Mouse (Mus musculus): ENCODE measurements around the gene Zfr2.
"Not testable (repeated sequence)": the region's sequence is repeated elsewhere in the genome, so short reads cannot be mapped to it uniquely, and the experiment has no call there.

Gene Zfr2

DNA sequence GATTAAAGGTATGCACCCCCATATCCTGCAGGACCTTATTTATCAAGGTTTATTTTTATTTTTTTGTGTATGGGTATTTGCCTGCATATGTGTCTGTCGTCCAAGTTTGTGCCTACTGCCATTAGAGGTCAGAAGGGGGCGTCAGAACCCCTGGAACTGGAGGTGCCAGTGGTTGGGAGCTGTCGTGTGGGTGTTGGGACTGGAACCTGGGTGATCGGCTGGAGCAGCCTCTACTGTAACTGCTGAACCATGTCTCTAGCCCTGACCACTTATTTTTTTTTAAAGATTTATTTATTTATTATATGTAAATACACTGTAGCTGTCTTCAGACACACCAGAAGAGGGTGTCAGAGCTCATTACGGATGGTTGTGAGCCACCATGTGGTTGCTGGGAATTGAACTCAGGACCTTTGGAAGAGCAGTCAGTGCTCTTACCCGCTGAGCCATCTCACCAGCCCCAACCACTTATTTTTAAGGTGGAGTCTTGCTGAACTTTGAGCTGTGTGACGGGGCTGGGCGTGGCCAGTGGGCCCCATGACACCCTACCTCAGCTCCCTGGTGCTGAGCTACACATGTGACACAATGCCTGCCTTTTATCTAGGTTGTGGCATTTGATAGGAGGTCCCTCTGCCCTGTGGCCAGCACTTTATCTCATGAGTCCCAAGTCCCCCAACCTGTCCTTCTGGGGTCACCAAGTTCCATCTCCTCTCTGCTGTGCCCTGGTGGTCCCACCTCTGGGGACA is 29.8 kb upstream of the Zfr2 start:
- no peak for DNase-seq (ENCODE audit: low spot score)

DNA sequence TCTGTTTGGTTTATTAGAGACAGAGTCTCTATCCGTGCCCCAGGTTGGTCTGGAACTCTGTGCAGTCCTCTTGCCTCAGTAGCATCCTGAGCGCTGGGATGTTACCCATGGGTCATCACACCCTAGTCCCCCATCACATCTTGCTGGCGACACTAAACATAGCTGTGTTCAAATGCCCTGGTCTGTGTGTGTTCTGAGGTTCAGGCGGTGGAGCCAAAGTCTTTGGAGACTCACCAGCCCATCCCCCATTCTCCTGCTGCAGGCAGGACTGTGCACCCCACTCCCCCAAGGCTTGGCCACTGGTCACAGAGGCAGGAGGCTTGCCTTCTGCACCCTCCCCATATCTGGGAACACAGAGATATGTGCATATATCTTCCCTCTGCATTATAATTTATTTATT is 28.8 kb upstream of the Zfr2 start:
- DNase-seq (ENCODE audit: low spot score): no peak

DNA sequence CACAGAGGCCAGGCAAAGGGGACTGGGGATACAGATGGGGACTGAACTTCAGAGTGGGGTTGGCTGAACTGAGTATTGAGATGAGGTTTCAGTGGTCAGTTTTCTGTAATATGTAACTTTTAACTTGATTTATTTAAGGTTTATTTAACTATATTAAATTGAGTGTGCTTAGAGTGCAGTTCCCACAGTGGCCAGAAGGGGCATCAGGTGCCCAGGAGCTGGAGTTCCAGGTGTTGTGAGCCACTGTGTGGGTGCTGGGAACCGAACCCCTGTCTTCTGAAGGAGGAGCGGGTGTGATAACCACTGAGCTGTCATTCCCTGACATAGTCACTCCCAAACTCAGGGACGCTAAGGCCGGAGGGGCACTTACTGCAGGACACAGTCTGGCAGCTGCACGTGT is 22.8 kb upstream of the Zfr2 start:
- DNase-seq (ENCODE audit: low spot score): no peak

DNA sequence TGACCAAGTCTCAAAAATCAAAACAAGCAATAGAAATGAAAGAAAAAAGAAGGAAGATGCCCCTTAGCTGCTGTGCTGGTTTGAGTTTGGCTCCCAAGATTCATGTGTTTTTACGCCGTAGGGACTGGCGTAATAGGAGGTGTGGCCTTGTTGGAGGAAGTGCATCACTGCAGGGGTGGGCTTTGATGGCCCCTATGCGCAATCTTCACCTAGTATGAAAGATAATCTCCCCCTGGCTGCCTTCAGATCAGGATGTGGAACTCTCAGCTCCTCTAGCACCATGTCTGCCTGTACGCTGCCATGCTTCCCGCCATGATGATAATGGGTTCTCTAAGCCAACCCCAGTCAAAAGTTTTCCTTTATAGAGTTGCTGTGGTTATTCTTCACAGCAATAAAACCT is 16.7 kb upstream of the Zfr2 start:
- no peak for DNase-seq (ENCODE audit: low spot score)

DNA sequence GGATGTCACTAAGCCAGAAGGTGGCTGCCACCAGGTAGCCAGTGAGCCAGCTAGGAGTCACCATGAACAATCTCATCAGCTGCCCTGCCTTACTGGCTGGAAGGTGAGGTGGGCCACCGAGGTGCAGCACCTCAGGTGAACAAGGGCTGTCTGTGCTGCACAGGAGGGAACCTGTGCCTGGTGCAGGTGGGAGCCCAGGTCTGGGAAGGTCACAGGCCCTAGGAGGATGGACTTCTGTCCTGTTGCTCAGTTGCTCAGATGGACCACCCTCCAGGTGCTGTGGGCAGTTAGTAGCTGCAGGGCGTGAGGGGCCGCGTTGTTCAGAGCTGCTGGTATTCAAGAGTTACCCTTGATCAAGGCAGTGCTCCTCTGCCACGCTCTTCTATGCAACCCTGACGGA is 16.1 kb upstream of the Zfr2 start:
- no peak for DNase-seq (ENCODE audit: low spot score)

DNA sequence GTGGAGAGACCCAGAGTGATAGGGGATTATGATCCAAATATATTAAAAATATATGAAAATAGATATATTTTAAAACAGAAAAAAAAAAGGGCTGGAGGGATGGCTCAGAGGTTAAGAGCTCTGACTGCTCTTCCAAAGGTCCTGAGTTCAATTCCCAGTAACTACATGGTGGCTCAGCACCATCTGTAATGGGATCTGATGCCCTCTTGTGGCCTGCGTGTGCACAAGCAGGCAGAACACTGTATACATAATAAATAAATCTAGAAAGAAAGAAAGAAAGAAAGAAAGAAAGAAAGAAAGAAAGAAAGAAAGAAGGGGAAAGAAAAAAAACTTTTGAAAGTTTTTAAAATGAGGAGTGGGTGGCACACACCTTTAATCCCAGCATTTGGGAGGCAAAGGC is 15.7 kb upstream of the Zfr2 start:
- DNase-seq (ENCODE audit: low spot score): not testable (repeated sequence)

DNA sequence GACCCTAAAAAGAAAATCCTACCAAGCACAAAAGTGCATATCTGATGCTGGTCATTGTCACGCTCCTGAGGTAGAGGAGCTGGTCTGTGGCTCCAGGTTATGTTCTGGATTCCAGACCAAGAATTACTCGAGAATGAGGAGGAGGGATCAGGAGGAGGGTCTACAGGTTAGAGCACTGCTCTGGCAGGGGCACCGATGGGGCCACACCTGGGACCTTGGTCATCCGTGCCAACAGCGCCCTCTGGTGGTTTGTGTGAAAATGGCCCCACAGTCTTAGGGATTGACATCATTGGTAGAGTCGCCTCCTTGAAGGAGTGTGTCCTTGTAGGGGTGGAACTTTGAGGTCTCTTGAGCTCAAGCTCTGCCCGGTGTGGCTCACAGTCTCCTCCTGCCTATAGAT is 15.0 kb upstream of the Zfr2 start:
- peak; percentile 71 for DNase-seq (ENCODE audit: low spot score)

DNA sequence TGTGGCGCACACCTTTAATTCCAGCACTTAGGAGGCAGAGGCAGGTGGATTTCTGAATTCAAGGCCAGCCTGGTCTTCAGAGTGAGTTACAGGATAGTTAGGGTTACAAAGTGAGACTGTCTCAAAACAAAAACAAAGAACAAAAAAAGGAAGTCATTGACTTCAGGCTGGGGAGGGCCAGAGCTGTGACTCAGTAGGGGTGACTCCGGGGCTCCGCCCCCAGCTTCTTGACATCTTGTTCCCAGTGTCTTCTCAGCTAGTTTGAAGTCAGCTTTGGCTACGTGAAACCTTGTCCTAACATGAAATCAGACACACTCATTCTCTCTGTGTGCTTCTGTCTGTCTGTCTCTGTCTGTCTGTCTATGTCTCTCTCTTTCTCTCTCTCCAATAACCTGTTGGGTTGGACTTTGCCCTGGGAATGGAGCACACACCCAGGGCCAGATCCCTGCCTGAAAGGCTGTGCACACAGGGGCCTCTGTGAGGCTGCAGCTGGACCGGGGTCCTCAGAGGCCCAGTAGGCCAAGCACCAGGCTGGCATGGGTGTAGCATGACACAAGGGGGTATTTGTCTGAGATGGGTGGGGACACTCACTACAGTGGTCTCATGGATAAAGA is 11.4 kb upstream of the Zfr2 start:
- DNase-seq (ENCODE audit: low spot score): no peak

DNA sequence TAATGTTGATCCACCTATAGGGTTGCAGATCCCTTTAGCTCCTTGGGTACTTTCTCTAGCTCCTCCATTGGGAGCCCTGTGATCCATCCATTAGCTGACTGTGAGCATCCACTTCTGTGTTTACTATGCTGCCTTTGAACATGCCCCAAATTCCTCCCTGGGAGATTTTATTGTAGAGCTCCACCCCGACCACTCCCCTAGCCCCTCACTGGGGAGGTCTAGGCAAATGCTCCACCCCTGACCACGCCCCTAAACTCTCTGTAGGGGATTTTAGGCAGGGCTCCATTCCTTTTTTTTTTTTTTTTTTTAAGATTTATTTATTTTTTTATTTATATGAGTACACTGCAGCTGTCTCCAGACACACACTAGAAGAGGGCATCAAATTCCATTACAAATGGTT is 9.2 kb upstream of the Zfr2 start:
- not testable (repeated sequence) for DNase-seq (ENCODE audit: low spot score)

DNA sequence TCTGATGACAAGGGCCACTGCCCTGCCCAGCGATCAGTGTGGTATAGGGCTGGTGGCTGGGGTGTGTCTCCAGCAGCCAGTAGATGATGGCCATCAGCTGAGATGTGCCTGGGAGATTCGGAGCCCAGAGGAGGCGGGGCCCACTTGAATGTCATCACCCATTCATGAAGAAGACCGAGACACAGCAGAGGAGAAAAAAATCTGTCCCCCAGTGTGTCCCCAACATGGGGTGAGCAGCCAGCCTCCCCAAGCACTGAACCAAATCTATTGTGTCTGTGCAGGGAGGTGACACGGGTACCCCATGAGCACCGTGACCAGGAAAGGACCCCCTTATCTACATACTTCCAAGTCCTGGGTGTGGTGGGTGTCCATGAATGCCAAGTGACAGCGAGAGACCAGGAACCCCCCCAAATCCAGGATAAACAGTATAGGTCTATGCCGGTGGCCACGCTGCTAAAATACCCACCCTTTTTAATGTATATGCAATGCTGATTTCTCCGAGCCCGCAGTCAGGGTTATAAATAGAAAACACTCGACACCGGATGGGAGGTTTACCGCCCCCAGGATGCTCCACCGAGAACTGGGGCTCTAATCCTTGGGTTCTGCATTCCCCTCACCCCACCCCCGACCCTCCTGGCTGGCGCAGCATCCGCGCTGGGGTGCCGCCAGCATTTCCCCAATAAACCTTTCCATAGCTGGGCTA is 3.1 kb upstream of the Zfr2 start:
- DNase-seq (ENCODE audit: low spot score): no peak

DNA sequence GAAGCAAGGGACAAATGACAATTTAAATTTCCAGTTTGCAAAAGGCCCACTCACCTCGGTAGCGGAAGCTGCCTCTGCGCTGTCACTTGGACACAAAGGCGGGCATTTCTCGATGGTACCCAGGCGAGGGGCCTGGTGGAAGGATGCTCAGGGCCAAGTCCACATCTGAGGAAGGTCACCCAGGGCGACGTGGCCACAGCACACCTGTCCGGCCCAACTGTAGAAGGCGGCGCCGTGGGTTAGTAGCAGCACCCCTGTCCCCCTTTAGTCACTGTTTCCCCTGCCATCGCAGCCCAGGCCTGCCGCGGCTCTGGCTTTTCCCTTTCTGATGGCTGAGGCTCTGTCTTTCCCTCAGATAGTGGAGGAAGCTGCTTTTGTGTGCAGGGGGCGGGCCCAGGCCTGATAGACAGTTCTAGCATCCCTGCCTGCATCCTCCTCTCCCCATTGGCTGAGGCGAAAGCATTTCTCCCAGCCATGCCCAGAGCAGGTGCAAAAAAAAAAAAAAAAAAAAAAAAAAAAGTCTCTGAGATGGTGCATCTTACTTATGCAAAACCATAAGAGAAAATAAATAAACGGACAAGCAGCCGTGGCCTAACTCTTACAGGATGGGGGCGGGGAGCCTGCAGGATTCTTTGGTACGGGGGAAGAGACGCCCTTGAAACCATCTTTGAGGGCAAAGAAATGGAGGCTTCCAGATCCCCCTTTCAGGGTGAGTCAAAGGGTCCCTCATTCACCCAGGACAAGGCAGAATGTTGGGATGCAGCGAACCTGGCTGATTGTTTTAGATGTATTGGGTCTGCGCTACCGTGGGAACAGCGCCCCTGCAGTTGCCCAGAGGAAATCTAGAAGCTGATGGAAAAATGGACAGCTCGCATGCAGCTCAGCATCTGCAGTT is 2.3 kb upstream of the Zfr2 start, which contains the start of gene Atcay:
Atcay (minus strand) TSS at position 396 of the 895 bp plus-strand sequence.
- no peak for DNase-seq (ENCODE audit: low spot score)

DNA sequence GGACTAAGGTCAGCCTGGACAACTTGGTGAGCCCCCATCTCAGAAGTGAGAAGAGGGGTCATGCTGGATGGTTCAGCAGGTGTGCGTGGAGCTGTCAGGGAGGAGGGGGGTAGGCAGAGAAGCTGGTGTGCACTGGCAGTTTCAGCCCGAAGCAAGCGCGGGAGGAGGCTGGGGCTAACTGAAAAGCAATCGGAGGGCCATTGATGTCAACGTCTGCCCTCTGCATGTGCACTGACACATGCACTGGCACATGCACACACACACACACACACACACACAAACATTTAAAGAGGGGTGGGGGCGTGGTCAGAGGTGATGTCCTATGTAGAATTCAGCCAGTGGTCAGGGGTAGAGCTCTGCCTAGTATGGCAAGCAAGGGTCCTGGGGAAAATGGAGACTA is 1.5 kb upstream of the Zfr2 start:
- DNase-seq (ENCODE audit: low spot score): no peak

DNA sequence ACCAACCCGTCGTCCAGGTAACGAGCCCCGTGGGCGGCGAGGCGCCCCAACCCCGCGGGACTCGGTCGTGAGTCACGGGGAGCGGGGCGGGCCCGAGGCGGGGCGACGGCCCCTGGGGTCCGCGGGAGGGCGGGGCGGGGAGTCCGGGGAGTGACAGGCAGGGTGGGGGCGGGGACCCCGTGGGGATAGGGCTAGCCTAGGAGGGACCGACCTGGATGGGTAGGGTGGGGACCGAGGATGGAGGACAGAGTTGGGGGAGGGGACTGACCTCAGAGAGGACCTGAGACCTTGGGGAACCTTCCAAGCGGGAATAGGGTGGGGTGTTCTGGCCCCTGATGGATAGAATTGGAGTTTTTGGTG is 251 bp downstream of the Zfr2 start:
- no peak for DNase-seq (ENCODE audit: low spot score)

DNA sequence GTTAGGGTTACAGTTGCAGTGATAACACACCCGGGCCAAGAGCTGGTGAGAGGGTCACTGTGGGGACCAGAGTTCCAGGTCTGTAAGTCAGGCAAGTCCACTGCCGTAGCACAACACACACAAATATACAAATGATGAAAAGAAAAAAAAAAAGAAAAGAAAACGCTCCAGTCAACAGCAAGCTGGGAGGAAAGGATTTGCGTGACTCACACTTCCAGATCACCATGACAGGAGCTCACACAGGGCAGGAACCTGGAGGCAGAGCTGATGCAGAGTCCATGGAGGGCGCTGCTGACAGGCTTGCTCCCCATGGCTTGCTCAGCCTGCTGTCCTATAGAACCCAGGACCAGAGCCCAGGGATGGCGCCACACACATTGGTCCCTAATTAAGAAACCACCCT is 1.3 kb downstream of the Zfr2 start:
- no peak for DNase-seq (ENCODE audit: low spot score)

DNA sequence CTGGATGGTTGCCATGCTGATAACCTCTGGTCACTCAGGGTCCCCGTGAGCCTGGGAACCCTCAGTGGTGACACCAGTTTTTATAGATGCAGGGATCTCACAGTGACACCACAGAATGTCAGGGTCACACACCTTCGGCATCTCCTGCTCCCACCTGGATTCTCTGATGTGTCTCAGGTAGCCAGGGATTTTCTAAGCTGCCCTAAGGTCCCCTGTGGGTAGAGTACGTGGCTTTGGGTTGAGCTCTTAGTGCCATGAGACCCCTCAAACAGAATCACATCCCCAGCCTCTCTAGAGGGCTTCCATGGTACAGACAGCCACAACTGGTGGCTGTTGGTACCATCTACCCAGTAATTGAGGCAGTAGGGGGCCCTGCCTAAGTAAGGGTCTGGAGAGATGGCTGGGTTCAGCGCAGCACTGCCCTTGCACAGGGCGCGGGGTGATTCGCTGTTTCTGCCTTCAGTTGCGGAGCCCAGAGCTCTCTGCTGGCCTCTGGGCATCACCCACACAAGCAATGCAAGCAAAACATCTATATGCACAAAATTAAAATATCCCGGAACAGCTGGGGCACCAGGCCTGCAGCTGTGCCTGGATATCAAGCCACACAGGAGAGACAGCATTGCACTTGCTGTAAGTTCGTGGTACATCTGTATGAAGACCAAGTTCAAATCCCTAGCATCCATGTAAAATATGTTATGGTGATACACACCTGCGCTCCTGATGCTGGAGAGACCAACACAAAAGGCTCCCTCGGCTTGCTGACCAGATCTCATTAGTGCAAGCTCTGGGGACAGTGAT is 3.7 kb downstream of the Zfr2 start:
- DNase-seq (ENCODE audit: low spot score): no peak

DNA sequence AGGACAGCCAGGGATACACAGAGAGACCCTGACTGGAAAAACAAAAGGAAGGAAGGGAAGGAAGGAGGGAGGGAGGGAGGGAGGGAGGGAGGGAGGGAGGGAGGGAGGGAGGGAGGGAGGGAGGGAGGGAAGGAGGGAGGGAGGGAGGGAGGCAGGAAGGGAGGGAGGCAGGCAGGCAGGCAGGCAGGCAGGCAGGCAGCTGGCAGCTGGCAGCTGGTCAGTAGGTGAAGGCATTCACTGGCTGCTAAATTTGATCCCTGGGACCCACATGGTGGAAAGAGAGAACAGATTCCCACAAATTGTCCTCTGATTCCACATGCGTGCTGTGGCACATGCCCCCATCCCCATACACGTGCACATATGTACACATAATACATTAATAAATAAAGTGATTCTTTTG is 5.7 kb downstream of the Zfr2 start:
- DNase-seq (ENCODE audit: low spot score): no peak

DNA sequence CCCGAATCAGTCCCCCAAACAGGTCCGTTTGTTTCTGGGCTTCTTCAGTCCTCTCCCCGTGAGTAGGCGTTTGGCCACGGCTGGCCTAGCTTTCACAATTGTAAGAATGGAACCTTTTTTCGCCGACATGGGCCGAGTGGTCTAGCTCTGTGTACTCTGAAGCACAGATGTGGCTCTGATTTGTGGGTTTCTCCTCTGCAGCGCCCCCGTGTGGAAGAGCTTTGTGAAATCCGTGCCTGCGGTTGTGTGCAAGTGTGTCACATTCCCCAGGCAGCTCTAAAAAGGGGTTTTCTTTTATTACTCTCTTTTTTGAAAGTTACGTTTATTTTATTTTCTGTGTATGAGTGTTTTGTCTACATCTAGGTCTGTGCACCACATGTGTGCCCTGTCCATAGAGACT is 7.9 kb downstream of the Zfr2 start:
- peak; percentile 54 for DNase-seq (ENCODE audit: low spot score)

DNA sequence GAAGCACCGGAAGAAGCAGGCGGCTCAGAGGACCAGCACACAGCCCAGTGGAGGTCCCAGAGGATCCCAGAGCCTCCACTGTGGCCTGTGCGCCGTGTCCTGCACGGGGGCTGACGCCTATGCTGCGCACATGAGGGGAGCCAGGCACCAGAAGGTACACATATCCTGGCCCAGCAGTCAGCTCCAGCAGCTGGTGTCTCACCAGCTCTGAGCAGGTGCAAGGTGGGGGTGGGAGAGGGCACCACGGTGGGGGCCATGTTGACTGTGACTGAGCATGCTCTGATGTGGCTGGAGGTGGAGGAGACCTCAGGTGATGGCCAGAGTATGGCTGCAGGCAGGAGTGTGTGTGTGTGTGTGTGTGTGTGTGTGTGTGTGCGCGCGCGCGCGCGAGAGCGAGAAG is 9.1 kb downstream of the Zfr2 start:
- no peak for DNase-seq (ENCODE audit: low spot score)

DNA sequence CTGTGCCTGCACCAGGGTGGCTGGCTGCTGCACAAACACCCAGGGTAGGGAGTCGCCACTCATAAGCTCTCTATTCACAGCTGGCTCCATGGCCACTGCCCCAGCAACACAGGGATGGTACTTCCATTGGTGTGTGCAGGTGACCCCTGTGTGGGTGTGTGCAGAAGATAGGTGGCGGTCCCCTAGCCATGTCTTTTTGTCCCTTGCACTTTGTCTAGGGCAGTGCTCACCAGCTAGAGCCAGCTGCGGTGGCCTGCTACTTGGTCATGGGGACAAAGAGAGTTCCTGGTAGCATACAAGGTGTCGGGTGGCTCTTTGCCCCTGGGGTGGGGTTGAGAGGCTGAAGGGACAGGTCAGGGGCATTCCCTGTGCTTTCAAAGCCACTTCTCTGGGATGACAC is 11.2 kb downstream of the Zfr2 start:
- no peak for DNase-seq (ENCODE audit: low spot score)

DNA sequence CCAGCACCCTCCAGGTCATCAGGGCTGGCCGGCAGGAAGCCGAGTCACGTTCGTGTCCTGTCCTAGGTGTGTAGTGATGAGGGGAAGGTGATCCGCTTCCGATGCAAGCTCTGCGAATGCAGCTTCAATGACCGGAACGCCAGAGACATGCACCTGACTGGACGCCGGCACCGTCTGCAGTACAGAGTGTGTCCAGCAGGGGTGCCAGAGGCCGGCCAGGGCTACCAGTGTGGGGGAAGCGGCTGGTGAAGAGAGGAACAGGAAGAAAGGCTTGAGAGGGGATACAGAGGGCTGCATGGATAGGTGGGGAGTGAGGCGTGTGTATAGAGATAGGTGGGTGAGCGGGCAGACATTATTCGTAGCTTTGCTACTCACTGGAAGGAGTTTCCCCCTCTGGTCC is 11.6 kb downstream of the Zfr2 start:
- DNase-seq (ENCODE audit: low spot score): peak; percentile 87

DNA sequence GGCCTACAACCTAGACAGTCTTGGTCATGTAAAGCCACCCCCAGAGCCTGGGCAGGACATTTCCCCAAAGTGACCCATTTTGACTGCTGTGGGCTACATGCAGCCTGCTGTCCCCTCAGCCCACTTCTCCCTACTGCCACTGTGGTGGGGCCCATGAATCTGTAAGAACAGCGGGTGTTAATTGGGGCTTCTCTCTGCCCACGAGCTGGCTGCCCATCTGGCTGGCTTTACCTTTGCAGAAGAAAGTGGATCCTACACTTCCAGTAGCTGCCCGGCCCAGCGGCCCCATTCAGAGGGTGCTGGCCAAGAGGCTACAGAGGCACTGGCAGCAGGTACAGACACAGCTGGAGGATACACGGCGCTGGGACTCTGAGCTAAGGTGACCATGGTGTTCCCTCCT is 12.2 kb downstream of the Zfr2 start:
- no peak for DNase-seq (ENCODE audit: low spot score)

DNA sequence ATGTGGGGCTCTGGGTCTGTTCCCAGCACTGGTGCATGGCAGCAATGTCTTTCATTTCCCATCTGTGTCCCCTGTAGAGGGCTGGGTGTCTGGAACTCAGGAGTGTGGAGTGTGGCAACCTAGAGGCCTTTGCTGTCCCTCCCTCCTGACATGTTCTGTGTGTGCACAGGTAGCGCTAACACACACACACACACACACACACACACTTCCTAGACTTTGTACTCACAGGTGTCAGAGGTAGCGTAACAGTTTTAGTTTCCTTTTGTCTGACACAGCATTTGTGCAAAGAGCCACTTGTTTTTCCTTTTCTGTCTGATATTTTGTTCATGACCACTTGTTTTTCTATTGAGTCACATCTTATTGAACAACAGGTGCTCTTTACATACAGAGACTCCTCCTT is 14.8 kb downstream of the Zfr2 start:
- no peak for DNase-seq (ENCODE audit: low spot score)
